Mouse (Mus musculus) limb, embryonic 11.5 days (tissue): ENCODE measurements around the gene Vps18. TPM values are rescaled to one million over a fixed set of nuclear protein-coding genes. Genes with fewer than 3 reads are reported as not detected.

ENCODE experiments used
- ATAC-seq: fragments of 200-750 bp; cut with Nextera tagmentation; 2 replicates; pipeline ENCODE4 v1.8.0; 2017; ENCODE audit warnings: low read depth; ENCODE audit not compliant: insufficient number of reproducible peaks, low FRiP score, low TSS enrichment
- DNase-seq: peaks from one replicate; pipeline ENCODE4 v3.0.0-alpha.2; 2015; ENCODE audit warnings: low spot score
- H3K27ac ChIP-seq: fragments of 300-500 bp; sonication (generic); replicated peaks from 2 replicates; pipeline ENCODE4 v1.5.1; 2014; ENCODE audit warnings: low read depth, mild to moderate bottlenecking, low read length
- H3K27me3 ChIP-seq: fragments of 300-500 bp; sonication (generic); 2 replicates; pipeline ENCODE4 v1.6.1; 2014; ENCODE audit warnings: mild to moderate bottlenecking, low read length, mixed read lengths; ENCODE audit not compliant: control insufficient read depth, insufficient read depth
- H3K36me3 ChIP-seq: fragments of 300-500 bp; sonication (generic); 2 replicates; pipeline ENCODE4 v1.6.1; 2014; ENCODE audit warnings: mild to moderate bottlenecking, low read length, moderate library complexity, mixed read lengths; ENCODE audit not compliant: control insufficient read depth, insufficient read depth
- H3K4me1 ChIP-seq: fragments of 300-500 bp; sonication (generic); 2 replicates; pipeline ENCODE4 v1.6.1; 2014; ENCODE audit warnings: low read length, mixed read lengths; ENCODE audit not compliant: control insufficient read depth, insufficient read depth
- H3K4me2 ChIP-seq: fragments of 300-500 bp; sonication (generic); 2 replicates; pipeline ENCODE4 v1.6.1; 2014; ENCODE audit warnings: low read depth, mild to moderate bottlenecking, moderate library complexity; ENCODE audit not compliant: severe bottlenecking
- H3K4me3 ChIP-seq: fragments of 300-500 bp; sonication (generic); 2 replicates; pipeline ENCODE4 v1.5.1; 2014; ENCODE audit warnings: low read depth, low read length
- H3K9ac ChIP-seq: fragments of 300-500 bp; sonication (generic); 2 replicates; pipeline ENCODE4 v1.6.1; 2014; ENCODE audit warnings: mild to moderate bottlenecking, low read length
- H3K9me3 ChIP-seq: fragments of 300-500 bp; sonication (generic); 2 replicates; pipeline ENCODE4 v1.6.1; 2016; ENCODE audit warnings: low read length; ENCODE audit not compliant: control insufficient read depth
- WGBS: fragments of 180-500 bp; shearing (Covaris S2); extraction: QIAGEN DNeasy Blood & Tissue Kit; methylation state at CpG from one replicate; pipeline ENCODE4 v1.1.7; 2014; 5-methylcytosine and 5-hydroxymethylcytosine counted together
- polyA plus RNA-seq: library from polyadenylated mRNA; unstranded; fragments of >200 nt; fragmentation: Nextera tagmentation; extraction: Ambion mirVana; gene quantifications from 2 replicates; pipeline ENCODE4 v1.2.1, GENCODE M21; 2014

The Vps18 gene
- polyA plus RNA-seq, 1 experiment from 2014 or later: 12.1 TPM

DNA sequence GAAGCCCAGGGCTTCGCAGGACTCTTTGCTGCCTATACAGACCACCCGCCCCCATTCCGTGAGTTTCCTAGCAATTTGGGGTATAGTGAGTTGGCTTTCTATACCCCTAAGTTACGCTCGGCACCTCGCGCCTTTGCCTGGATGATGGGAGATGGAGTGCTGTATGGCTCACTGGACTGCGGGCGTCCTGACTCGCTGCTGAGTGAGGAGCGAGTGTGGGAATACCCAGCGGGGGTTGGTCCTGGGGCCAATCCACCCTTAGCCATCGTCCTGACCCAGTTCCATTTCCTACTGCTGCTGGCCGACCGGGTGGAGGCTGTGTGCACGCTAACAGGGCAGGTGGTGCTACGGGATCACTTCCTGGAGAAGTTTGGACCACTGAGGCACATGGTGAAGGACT, 4.8 kb downstream of the Vps18 start:
- Histone ChIP-seq H3K4me1 (peaks cover 2% of the 10 kb centered on the region; the same call in 1 of the 2 replicates), H3K4me3 (no peak overlapping the region), H3K9me3 (no peaks in the 10 kb centered on the region), H3K9ac (no peak overlapping the region), H3K36me3 (peaks cover 17% of the 10 kb centered on the region; the same call in 1 of the 2 replicates), H3K4me2 (no peak overlapping the region), H3K27me3 (no peaks in the 10 kb centered on the region), H3K27ac (no peak overlapping the region)
- ATAC-seq: no peak
- no peak for DNase-seq
- 94% methylated on average over 17 of the region's 17 CpGs for WGBS

DNA sequence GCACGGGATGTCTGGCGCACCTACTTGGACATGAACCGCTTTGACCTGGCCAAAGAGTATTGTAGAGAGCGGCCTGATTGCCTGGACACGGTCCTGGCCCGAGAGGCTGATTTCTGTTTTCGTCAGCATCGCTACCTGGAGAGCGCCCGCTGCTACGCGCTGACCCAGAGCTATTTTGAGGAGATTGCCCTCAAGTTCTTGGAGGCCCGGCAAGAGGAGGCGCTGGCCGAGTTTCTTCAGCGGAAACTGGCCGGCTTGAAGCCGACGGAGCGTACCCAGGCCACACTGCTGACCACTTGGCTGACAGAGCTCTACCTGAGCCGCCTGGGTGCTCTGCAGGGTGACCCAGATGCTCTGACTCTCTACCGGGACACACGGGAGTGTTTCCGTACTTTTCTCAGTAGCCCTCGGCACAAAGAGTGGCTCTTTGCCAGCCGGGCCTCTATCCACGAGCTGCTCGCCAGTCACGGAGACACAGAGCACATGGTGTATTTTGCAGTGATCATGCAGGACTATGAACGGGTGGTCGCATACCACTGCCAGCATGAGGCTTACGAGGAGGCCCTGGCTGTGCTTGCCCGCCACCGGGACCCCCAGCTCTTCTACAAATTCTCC, 5.3 kb downstream of the Vps18 start:
- no peak for DNase-seq
- Histone ChIP-seq H3K36me3 (peaks cover 17% of the 10 kb centered on the region; the same call in 1 of the 2 replicates), H3K4me2 (no peak overlapping the region), H3K27ac (no peak overlapping the region), H3K4me1 (peaks cover 2% of the 10 kb centered on the region; the same call in 1 of the 2 replicates), H3K9ac (no peak overlapping the region), H3K4me3 (no peak overlapping the region), H3K9me3 (no peaks in the 10 kb centered on the region), H3K27me3 (no peaks in the 10 kb centered on the region)
- ATAC-seq: no peak
- WGBS: 95% methylated on average over 34 of the region's 34 CpGs

- Histone ChIP-seq H3K36me3 (peaks cover 17% of the 10 kb centered on the region; the same call in 1 of the 2 replicates), H3K27ac (no peak overlapping the region), H3K4me1 (no peaks in the 10 kb centered on the region; the same call in 1 of the 2 replicates), H3K9me3 (no peaks in the 10 kb centered on the region), H3K4me2 (no peak overlapping the region), H3K9ac (no peak overlapping the region), H3K27me3 (no peaks in the 10 kb centered on the region), H3K4me3 (no peak overlapping the region)
- no peak for ATAC-seq
- WGBS: 96% methylated on average over 18 of the region's 18 CpGs
- no peak for DNase-seq
Observed at GRCm38 (mm10) chr2:119294411-119294810, 5.9 kb downstream of the Vps18 start.

DNA sequence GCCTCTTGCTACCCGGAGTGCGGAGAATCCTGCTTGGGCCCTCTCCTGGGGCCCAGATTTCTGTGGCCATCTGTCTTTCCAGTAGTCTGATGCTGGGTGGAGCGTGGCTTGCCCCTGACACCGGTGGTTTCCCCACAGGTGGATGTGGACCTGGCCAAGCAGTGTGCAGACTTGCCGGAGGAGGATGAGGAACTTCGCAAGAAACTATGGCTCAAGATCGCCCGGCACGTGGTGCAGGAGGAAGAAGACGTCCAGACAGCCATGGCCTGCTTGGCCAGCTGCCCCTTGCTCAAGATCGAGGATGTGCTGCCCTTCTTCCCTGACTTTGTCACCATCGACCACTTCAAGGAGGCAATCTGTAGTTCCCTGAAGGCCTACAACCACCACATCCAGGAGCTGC, 8.2 kb downstream of the Vps18 start:
- 93% methylated on average over 12 of the region's 12 CpGs for WGBS
- H3K36me3 ChIP-seq: peaks cover 14% of the 10 kb centered on the region; the same call in 1 of the 2 replicates

GRCm38 (mm10) chr2:119297506-119297905, 9.0 kb downstream of the Vps18 start:
- 95% methylated on average over 19 of the region's 19 CpGs for WGBS
- Histone ChIP-seq H3K27me3 (no peaks in the 10 kb centered on the region), H3K27ac (no peak overlapping the region), H3K4me3 (no peak overlapping the region), H3K9me3 (no peaks in the 10 kb centered on the region), H3K4me1 (peaks cover 14% of the 10 kb centered on the region), H3K36me3 (peaks cover 14% of the 10 kb centered on the region; the same call in 1 of the 2 replicates), H3K9ac (no peak overlapping the region), H3K4me2 (no peak overlapping the region)
- ATAC-seq (no peak), DNase-seq (no peak)

More for the DNA sequence above, 8.2 kb downstream of the Vps18 start:
- Histone ChIP-seq H3K27ac (no peak overlapping the region), H3K27me3 (no peaks in the 10 kb centered on the region), H3K4me3 (no peak overlapping the region), H3K9ac (no peak overlapping the region), H3K4me2 (no peak overlapping the region), H3K9me3 (no peaks in the 10 kb centered on the region), H3K4me1 (peaks cover 14% of the 10 kb centered on the region)
- DNase-seq: no peak
- ATAC-seq: no peak

DNA sequence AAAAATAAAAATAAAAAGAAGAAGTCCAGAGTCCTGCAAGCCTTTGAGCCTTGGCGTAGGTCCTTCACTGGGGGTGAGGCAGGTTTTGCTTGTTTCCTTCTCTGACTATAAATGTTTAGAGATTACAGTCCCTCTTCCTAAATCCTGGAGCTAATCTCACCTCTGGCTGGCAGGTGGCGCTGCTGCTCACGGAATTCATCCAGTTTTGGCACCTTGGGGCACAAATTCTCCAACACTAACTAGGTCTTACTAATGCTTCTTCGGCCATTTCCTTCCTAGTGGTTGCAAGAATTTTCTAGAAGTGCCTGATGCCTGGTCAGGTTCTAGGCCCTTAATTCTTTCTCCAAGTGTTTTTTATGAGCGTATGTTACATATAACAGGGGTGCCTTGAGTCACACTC, 9.8 kb downstream of the Vps18 start:
- WGBS: 51% methylated on average over 5 of the region's 5 CpGs

GRCm38 (mm10) chr2:119298839-119299238, 10.3 kb downstream of the Vps18 start:
- H3K9ac ChIP-seq: no peak overlapping the region
- H3K9me3 ChIP-seq: no peaks in the 10 kb centered on the region
- DNase-seq (no peak), ATAC-seq (no peak)
- WGBS: 83% methylated on average over 2 of the region's 2 CpGs
- H3K27me3 ChIP-seq: no peaks in the 10 kb centered on the region
- peaks cover 22% of the 10 kb centered on the region for H3K4me1 ChIP-seq
- H3K4me3 ChIP-seq: no peak overlapping the region
- H3K4me2 ChIP-seq: no peak overlapping the region
- H3K27ac ChIP-seq: no peak overlapping the region
- H3K36me3 ChIP-seq: peaks cover 10% of the 10 kb centered on the region; the same call in 1 of the 2 replicates

More for the DNA sequence above, 9.8 kb downstream of the Vps18 start:
- DNase-seq (peak; percentile 75), ATAC-seq (no peak)
- Histone ChIP-seq H3K36me3 (peaks cover 13% of the 10 kb centered on the region; the same call in 1 of the 2 replicates), H3K4me2 (no peak overlapping the region), H3K27me3 (no peaks in the 10 kb centered on the region), H3K27ac (no peak overlapping the region), H3K9me3 (no peaks in the 10 kb centered on the region), H3K4me3 (no peak overlapping the region), H3K9ac (no peak overlapping the region), H3K4me1 (peaks cover 19% of the 10 kb centered on the region)

GRCm38 (mm10) chr2:119299981-119300818, 11.7 kb downstream of the Vps18 start:
- no peaks in the 10 kb centered on the region for H3K9me3 ChIP-seq
- H3K4me1 ChIP-seq: peaks cover 27% of the 10 kb centered on the region
- 4% methylated on average over 15 of the region's 15 CpGs for WGBS
- H3K36me3 ChIP-seq: peaks cover 4% of the 10 kb centered on the region; the same call in 1 of the 2 replicates
- ATAC-seq (peak; percentile 79), DNase-seq (peak; percentile 89)
- peak overlapping the region; percentile 56; the same call in 1 of the 2 replicates for H3K27ac ChIP-seq
- H3K9ac ChIP-seq: peak overlapping the region; percentile 7
- H3K27me3 ChIP-seq: no peaks in the 10 kb centered on the region
- no peak overlapping the region; the same call in 1 of the 2 replicates for H3K4me2 ChIP-seq
- H3K4me3 ChIP-seq: no peak overlapping the region
